Mouse (Mus musculus) thymus, postnatal 14 days (tissue): ENCODE results near the gene Ccdc148.
A peak's percentile ranks its signal among the peaks of the same experiment; 100 is the strongest.

Experiments used
- DNase-seq: peaks from one replicate; pipeline ENCODE4 v3.0.0; 2021

Ccdc148 gene

DNA sequence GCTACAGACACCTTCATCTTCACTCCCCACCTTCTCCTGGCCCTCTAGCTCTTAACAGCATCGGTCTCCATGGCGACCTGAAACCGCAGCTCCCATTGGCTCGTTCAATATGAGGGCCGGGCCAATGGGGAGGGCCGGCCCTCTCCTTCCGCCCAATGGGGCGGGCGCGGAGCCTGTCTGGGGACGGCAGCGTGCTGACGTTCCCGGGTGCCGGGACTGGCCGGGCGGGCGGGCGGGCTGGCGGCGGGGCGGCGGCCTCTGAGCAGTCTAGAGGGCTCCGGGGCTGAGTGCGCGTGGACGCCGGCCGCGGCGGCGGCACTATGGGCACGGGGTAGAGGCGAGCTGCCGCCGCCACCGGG lies at the start of gene Ccdc148, which contains the start of gene Pkp4:
Gene Ccdc148, minus strand, starts transcription at position 79 of the 359 bp plus-strand sequence.
Gene Pkp4, plus strand, starts transcription at position 246 of the 359 bp plus-strand sequence.
- DNase-seq: peak; percentile 94

DNA sequence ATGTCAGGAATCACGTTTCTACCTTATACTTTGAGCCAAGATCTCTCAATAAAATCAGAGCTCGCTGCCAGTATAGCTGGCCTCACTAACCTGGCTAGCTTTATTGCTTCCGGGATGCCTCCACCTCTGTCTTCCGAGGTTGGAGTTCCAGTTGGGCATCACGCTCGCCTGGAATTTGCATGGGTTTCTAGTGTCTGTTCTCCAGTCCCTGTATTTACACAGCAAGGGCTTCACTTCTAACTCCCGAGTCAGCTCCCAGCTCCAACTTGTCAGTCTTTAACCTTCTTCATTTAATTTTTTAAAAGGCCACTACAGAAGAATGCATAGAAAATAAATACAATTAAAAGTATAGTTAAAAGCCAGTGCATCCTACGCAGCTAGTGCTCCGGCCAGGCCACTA lies 47.8 kb upstream of the Ccdc148 start:
- DNase-seq: no peak

DNA sequence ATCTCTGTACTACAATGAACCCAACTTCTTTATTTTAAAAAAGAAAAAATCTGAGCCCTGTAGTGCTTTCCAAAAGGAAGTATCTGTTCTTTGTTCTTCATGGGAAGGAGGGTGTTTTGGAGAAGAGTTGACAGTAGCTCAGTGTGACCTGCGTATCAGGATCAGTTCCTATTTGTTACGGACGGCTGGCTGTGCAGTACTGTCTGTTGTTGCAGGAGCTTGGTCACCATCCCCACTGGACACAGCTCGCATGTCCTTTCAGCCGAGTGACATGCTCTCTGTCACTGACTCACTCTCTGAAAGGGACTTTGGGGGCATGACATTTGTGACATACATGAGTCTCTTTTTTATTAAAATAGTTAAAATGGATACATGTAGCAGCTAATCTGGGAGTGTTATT lies 47.2 kb upstream of the Ccdc148 start:
- DNase-seq: no peak

DNA sequence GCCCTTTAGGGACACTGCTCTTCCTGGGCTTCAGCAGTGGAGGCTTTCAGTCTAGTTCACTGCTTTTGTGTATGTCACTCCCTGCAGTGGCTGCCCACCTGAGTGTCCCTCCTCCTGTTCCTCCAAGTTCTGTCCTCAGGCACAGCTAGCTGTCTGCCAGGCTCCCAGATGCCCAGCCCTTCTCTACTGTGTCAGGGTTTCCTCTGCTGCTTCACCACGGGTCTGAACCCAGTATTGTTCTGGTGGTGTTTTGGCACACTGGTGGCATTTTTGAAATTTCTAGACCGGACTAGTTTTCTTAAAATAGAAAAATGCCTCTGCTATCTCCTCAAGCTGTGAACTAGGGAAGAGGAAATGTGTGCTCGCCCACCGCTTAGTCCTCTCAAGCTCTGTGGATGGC lies 46.8 kb upstream of the Ccdc148 start:
- DNase-seq: no peak

DNA sequence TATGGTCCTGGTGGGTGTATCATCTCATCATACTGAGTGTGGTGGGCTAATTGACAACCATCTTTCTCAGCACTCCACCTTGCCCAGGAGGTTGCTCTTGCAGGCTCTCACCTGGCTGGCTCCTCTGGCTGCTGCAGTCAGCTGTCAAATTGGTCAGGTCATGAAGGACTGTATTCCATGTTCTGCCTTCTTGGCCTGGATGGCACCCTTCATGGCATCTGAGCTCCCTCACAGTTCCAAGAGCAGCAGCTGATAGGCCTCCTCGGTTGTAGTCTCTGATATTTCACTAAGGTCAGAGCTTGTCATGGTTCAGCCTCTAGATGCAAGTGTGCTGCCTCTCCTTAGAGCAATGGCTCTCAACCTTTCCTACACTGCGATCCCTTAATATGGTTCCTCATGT lies 45.7 kb upstream of the Ccdc148 start:
- no peak for DNase-seq

DNA sequence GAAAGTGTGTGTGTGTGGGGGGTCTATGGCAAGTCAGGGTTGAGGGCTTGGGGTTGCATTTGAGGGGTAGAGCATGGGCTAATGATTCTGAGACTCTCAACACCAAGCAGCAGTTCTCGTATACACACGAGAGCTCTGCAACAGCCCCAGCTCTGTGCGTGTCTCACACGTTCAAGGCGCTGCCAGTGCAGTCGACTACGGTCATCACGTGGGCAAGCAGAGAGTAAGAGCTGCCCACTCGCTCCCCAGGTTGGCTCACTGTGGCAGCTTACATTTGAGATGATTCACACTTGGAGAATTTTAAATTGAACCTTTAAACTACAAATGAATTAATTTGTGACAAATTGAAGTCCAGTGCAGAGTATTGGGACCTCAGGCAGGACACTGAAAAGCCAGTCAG lies 44.6 kb upstream of the Ccdc148 start:
- DNase-seq: no peak

DNA sequence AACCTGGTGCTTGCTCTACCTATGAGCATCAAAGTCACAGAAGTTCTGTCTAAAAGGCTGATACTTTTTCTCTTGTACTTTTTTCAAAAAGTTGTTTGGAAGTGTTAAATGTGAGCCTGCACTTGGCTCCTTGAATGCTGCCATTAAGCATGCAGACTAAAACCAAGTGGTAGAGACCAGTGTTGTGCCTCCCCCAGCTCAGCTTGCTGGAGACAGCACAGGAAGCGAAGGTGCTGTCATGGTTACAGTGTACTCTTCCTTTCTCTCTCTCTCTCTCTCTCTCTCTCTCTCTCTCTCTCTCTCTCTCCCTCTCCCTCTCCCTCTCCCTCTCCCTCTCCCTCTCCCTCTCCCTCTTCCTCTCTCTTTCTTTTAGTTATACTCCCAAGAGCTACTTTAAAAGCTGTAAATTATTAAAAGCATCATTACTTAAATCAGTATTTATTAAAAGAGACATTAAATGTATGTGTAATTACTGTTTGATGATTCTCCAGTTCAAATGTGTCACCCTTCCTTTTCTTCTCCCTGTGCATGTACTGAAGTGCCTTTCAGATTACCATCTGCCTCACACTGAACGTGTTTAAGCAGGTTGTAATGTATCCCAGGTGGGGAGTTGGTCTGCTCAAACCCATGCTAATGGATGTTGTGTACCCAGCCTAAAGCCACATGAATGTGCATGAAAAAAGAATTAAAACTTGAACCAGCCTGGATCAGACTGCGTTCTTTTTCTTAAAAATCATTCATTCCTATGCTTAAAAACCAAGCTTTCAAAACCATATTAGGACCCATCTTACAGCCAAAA lies 43.3 kb upstream of the Ccdc148 start:
- DNase-seq: no peak

DNA sequence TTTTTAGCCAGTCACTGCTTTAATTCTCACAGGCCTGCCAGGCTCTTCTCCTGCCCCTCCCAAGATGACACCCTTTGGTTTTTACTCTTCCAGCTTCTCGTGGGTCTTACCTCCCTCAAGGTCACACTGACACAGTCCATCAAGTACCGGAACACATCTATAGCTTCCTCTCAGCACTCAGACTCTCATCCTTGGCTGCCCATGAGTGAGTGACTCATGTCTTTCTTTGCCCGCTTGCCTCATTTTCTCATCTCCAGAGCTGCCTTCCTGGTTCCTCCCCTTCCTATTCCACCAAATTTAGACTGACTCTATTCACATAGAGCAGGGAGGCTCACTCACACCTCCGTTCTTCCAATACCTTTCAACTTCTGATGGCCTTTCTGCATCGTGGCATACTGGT lies 42.4 kb upstream of the Ccdc148 start:
- no peak for DNase-seq

DNA sequence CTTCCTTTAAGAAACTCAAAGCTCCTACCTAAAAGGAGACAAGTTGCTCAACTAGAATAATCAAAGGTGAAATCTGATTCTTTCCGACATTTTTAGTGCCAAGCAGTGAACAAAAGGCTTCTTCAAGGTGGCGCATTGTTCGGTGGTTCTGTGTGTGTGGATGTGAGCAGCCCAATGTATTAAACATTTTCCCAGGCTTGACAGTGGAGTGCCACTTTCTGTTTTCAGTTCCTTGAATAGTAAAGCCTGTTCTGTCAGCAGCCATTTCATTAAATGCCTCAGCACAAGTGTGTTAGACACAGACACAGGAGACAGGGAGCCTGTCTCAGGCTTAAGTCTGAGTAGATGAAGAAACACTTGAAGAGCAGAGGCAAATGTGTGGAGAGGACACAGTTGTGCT lies 40.0 kb upstream of the Ccdc148 start:
- DNase-seq: no peak

DNA sequence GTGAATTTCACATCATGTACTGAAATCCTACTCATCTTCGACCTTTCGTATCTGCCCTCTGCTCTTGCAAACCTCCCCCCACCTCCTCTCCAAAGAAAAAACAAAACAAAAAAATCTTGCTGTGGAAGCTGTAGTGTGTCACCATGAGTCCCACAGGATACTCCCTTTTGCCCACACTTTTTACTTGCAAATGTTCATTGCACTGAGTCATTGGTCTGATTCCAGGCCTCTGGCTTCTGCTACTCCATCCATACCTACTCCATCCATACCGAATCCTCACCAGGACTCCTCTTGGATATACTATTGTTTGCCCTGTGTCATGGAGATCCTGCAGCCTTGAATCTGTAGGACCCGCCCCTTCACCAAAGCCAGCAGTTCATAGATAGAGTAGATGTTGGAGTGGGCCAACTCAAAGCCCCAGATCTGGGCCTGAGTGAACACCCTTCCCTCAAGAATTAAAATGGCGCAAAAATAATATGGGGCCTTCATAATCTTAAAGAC lies 39.0 kb upstream of the Ccdc148 start:
- no peak for DNase-seq

DNA sequence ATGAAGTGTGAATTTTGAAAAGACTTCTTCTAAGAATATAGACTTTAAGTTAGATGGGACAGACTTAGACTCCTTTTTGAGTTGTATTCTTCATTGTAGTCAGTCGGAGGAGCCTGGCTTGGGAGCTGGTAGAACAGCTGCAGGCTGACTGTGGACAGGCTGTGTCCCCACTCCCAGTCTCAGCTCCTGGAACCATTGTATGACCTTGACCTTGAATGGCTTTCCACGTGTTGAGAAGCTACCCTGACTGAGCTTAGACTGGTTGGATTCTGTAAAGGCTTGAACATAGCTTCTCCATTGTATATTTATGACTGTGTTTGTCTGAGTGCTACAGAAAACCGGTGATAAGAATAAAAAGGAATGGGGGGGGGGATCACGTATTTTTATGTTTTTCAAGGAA lies 36.7 kb upstream of the Ccdc148 start:
- no peak for DNase-seq

DNA sequence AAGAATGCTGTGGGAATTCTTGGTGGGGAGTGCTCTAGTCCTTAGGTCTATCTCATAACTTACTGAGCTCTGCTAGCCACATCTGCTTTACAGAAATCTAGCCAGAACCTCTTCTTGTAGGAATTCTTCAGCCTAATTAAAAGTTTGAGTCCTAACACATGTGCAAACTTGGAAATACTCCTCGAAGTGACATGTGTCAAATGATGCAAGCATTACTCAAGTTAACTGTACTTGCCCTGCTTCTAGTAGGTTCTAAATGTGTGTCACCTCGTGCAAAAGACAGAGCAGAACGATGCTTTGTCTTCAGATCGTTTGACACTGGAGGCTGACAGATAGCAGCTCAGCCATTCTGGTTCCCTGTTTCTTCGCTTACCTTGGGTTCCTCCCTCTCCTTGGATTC lies 32.6 kb upstream of the Ccdc148 start:
- no peak for DNase-seq

DNA sequence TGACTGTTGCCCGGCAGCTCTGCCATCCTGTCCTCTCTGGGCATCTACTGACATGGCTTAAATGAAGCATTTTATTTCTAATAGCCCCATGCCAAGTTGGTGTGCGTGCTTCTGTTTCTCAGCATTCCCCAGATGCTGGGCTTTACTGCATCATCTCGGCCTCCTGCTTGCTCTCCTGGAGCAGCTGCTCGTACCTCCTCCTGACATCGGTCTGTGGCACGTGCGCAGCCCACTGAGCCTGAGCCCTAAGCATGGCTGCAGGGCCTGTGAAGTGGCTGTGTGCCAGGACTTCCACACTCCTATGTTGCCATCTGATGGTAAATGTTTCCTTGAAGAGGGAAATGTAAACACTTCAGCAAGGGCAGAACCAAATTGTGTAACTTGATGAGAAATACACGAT lies 31.0 kb upstream of the Ccdc148 start:
- DNase-seq: no peak

DNA sequence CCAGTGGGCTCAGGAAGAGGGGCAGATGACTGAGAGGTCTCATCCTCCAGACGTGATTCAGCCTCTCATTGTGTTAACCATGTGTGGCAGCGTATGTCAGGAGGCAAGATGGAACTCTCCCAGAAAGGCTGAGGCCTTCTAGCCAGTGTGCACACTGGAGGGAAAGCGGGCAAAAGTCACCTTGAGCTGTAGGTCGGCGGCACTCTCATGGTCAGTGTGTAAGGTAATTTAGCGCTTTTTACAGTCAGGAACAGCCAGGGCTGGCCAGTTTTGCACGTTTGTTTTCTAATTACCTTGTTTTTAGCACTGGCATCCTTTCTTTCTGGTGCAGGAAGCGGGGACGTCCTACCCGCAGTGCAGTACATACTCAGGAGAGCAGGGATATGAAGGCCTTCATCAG lies 29.7 kb upstream of the Ccdc148 start:
- no peak for DNase-seq

DNA sequence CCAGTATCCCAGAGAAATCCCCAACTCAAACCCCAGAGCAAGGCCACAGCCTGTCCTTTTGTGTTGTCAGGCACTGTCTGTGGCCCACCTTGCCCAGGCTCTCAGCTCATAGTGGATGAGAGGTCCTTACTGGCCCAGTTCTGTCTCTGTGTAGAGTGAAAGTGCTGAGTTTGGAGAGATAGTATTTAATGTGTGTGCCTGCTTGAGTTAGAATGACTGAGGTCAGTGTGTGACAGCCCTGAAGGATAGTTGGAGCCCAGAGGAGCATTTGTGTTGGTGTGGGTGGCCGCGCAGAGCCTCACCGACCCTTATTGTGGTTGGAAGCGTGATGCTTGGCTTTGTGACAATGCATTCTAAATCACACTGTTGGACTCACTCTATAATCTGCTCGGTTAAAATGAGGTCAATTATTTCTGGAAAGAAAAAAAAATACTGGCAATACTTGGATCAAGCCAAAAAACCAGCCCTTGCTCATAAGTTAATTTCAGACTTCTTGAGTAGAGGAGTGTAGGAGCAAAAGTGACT lies 29.2 kb upstream of the Ccdc148 start:
- DNase-seq: no peak

DNA sequence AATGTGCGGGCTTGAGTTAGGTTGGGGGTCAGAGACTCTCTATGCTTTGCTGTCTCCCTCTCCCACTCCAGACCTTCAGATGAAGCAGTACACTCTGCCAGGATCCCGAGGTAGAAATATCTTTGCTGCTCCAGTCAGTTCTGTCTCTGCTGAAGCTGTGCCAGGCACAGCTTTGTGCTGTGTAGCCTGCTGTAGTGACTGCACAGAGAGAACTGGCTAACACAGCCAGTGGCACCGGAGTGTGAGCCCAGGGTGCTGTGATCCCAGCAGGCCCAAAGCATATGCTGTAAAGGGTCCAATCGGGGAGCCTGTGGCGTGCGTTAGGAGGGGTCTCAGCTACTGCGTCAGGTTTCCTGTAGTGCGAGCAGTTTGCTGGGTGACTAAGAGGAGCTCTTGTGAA lies 27.8 kb upstream of the Ccdc148 start:
- no peak for DNase-seq

DNA sequence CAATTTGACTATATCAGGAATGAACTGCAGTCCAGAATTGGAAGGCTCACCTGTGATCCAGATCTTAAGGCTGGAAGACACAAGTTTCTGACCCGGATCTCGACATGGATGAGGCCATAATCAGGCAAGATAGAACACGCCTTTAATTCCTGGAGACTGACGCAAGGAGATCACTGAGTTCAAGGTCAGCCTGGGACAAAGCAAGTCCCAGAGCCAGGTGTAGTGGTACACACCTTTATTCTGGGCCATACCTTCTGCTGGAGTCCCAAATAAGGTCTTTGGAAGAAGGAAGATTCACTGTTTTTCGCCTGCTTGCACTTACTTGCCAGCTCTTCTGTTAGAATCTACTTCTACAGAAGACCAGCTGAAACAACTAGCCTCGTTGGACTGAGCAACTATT lies 26.5 kb upstream of the Ccdc148 start:
- DNase-seq: no peak

DNA sequence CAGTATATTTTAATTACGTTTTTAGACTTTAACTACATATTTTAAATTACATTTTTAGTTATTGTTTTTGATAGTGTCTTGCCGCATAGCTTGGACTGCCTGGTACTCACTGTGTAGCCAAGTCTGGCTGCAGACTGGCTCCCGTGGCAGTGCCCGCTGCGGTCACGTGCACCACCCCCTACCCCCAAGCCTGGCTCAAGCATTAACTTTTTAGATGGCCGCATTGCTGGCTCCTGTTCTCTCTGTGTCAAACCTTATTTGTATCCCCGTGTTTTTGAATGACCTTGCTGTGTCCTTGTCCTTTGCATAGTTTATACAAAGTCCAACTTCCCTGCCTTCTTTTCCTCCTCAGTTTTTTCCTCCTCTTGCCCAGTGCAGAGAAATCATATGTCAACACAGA lies 25.6 kb upstream of the Ccdc148 start:
- DNase-seq: no peak

DNA sequence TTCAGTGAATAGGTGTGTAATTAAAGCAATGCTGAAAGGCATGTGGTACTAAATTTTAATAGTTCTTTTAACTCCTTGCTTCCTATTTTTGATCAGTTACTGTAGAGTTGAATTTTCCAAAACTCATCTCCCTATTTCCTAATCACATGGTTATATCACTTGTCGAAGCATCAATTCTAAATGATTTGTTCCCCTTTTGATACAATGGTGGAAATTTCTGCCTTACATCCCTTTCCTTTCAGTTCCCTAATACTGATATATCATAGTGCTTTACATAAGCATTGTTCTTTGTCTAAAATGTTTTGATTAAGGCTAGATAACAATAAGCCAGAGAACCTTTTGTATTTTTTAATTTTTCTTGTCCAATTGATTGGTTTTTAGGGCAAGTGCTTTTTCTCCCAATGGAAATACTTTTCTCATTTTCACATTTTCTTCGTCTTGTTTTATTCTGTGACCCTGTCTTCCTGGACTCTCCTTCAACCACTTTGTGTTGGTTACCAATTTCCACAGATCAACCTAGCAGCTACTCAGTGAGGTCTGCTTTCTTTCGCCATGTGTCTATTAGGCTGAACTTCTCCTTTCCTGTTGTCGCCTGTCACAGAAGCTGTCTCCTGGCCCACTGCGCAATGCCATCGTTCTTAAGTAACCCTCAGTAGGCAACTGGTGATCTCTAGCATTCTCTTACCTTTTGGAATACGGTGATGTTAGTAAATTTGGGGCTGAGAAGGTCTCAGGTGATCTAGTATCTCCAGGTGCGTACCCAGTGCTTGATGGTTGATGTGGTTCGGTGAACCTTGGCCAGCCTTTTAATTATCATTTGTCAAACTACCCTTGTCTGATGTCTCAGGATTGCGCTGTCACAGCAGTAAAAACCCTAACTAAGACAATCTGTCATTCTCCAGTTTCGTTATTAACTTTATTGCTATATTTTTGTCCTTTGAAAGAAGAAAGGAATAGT lies 23.9 kb upstream of the Ccdc148 start:
- no peak for DNase-seq

DNA sequence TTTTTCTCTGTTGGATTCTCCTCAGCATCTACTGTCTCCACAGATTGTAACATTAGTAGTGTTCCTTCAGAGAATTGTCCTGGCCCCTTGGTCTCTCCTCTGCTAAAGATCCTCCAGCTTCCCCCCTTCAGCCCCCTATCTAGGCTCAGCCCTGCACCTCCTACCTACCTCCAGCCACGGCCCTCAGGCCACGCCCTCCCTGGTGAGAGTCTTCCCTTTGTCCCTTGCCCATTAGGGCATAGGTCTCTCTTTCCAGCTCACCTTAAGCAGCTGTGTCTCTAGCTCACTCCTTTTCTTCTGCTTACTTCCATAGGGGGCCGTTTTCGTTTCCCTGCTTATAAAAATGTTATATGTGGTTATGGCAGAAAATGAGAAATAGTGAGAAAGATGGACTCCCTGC lies 23.1 kb upstream of the Ccdc148 start:
- DNase-seq: no peak

DNA sequence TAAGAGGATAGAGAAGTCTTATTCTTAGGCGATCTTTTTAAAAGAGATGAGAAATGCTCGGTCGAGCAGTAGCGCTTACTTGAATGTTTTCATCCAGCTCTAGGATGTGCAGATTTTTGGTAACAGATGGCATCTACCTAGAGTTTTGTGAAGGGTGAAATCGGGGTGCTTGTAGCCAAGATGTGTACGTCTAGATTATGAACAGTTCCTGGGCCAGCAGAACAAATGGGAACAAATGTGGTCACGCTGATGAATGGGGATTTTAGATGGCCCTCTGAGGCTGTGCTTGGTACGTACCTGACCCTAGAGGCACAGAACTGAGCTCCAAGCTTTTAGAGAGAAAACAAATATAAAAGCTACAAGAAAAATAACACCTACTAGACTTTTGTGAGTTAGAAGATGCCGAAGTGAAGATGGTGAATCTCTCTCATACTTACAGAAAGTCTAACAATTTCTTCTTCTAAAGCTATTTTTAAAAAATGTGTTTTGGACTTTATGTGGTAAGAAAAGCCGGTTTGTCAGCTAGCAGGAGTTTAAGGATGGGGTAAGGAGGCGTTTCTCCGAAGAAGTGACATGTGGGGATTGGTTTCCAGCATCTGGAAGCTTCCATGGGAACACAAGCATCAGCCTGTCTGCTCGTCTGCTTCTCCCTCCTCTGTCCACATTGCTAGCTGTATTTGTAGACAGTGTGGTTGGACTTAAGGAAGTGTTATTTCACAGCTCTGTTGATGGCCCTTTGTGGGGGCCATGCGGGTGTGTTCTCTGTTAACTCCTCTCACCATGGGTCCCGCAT lies 21.0 kb upstream of the Ccdc148 start:
- no peak for DNase-seq

DNA sequence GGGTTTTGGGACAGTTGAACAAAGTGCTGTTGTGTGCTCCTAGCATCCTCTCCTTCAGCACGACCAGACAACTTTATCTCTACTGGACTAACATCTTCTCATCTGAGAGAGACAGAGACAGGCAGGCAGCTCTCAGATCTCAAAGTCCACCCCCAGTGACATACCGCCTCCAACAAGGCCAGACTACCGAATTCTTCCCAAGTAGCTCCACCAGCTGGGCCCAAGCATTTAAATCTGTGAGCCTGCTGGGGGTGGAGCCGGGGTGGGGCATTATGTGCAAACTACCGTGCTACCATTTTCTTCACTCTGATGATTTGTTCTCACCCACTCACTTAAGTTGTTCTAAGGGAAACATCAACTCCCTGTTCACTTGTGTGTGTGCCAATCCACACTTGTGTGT lies 19.0 kb upstream of the Ccdc148 start:
- DNase-seq: no peak

DNA sequence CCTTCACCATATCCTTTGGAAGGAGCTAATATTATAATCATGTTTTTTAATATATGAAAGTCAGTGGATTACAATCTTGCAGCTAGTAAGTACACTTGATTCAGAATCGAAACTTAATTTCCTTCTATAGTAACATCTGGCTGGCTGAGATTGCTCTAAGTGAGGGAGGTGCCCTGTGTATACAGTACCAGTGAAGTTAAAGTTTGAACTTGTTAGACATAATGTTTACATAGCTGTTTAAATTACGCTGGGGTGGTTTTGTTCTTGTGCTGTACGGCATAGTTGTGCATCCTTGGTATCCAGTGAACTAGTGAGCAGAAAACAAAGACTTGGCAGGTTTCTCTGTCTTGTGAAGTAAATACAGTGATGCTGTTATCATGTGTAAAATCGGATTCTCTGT lies 18.5 kb upstream of the Ccdc148 start:
- no peak for DNase-seq
